Mouse (Mus musculus): ENCODE results near the gene 4933424G06Rik.
"Not testable (repeated sequence)": the region's sequence is repeated elsewhere in the genome, so short reads cannot be mapped to it uniquely, and the experiment has no call there.

The 4933424G06Rik gene

GRCm38 (mm10) chr1:36709854-36710280 is at the start of gene 4933424G06Rik:
TSS of gene 4933424G06Rik (plus strand) at chr1:36710149.
- peak; percentile 98 for DNase-seq (ENCODE audit: low read depth, low spot score)

DNA sequence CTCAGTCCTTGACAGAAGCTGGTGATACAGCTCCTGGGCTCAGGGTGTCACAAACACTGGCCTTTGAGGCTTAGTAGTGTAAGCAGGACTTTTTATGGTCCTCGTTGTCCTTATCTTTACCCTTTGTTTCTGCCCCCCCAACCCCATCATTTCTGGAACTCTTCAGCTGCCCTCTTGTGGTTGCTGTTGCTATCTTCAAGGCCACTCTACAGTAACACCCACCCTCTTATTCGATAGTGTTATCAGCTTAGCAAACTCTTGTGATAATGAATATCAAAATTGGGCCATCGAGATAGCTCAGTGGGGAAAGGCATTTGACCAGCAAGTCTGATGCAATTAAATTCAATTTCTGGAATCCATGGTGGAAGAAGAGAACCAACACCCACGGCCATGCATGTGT is 45.5 kb upstream of the 4933424G06Rik start:
- DNase-seq (ENCODE audit: low read depth, low spot score), result no peak

- no peak for DNase-seq (ENCODE audit: low read depth, low spot score)
Observed at GRCm38 (mm10) chr1:36665165-36665723, 44.7 kb upstream of the 4933424G06Rik start.

- no peak for DNase-seq (ENCODE audit: low read depth, low spot score)
Observed at GRCm38 (mm10) chr1:36665934-36666333, 44.0 kb upstream of the 4933424G06Rik start.

DNA sequence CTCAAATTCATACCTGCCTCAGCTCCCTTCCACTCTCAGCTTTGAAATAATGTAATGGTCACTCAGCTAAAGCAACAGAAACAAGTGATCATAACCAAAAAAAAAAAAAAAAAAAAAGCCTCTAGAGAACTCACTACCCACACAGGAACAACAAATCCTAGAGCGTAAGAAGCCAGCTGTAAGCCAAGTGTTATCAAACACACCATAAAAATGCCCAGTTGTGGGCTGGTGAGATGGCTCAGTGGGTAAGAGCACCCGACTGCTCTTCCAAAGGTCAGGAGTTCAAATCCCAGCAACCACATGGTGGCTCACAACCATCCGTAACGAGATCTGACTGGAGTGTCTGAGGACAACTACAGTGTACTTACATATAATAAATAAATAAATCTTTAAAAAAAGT is 41.9 kb upstream of the 4933424G06Rik start:
- DNase-seq (ENCODE audit: low read depth, low spot score), result not testable (repeated sequence)

GRCm38 (mm10) chr1:36670256-36670655 is 39.7 kb upstream of the 4933424G06Rik start:
- no peak for DNase-seq (ENCODE audit: low read depth, low spot score)

GRCm38 (mm10) chr1:36671260-36671659 is 38.7 kb upstream of the 4933424G06Rik start:
- DNase-seq (ENCODE audit: low read depth, low spot score), result no peak

DNA sequence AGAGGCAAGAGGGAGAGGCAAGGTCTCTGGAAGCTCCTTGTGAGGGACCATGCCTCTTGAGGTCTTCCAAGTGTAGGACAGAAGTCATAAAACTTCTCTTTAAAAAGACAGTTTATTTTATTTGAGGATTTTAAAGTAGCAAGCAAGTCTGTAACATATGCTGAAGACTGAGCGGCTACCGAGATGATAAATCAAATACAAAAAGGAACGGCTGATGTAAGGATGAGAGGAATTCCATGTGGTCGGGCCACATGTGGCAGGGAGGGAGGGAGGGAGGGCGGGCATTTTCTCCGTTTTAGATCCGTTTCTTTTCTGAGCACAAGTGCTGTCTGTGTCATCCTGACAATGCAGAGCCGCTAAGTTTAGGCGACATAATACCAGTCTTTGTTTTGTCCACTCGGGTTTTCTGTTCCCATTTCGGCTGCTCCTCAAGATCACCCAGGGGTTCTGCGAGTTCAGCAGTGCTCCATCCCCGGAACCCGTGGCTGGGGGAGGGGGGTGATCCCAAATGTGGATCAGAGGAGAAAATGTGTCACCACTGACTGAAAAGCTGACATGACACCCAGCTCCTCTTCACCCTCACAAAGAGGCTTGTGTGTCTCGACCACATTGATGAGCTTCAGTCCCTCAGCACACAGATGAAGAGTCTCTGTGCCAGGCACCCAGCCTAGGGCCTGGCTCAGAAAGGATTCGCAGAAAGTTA is 37.1 kb upstream of the 4933424G06Rik start:
- no peak for DNase-seq (ENCODE audit: low read depth, low spot score)

GRCm38 (mm10) chr1:36674936-36675335 is 35.0 kb upstream of the 4933424G06Rik start:
- no peak for DNase-seq (ENCODE audit: low read depth, low spot score)

DNA sequence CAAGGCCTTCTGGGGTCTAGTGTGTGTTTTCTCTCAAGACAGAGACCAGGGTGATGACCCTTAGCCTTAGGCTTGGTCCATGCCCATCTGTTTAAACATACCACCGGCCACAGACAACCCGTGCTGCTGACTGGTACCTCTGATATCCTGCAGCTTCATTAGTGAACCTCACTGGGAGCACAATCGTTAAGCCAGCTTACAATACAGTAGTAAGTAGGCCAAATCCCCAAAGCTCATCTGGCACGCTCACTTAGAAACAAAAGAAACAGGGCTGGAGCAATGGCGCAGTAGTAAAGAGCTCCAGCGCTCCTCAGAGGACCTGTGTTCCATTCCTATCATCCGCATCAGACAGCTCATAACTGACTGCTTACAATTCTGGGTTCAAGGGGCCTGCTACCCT is 29.1 kb upstream of the 4933424G06Rik start:
- DNase-seq (ENCODE audit: low read depth, low spot score), result no peak

- peak; percentile 75 for DNase-seq (ENCODE audit: low read depth, low spot score)
Observed at GRCm38 (mm10) chr1:36682620-36683355, 27.2 kb upstream of the 4933424G06Rik start, which contains the start of gene Fam178b. TSS of gene Fam178b (minus strand) at chr1:36683183.

- peak; percentile 93 for DNase-seq (ENCODE audit: low read depth, low spot score)
Observed at GRCm38 (mm10) chr1:36683810-36684467, 26.0 kb upstream of the 4933424G06Rik start.

GRCm38 (mm10) chr1:36690671-36691235 is 19.2 kb upstream of the 4933424G06Rik start:
- no peak for DNase-seq (ENCODE audit: low read depth, low spot score)

- peak; percentile 99 for DNase-seq (ENCODE audit: low read depth, low spot score)
Observed at GRCm38 (mm10) chr1:36691271-36692155, 18.4 kb upstream of the 4933424G06Rik start, which contains the start of gene Cox5b. TSS of gene Cox5b (plus strand) at chr1:36691449.

DNA sequence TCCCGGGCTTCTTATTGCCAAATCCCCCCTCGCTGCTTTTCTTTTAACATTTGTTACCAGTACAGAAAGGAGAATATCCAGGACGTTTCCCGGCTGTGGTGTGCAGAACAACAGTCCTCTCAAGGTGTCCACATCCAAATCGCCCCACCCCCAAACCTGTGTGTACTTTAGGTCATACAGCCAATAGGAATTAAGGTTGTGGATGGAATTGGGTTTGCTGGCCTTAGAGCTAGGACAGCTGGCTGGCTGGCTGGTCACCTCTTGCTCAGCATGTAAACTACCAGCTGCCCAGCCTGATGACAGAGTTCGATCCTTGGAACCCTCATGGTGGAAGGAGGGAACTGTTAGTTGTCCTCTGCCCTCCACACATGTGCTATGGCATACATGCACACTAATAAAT is 15.1 kb upstream of the 4933424G06Rik start:
- no peak for DNase-seq (ENCODE audit: low read depth, low spot score)

- DNase-seq (ENCODE audit: low read depth, low spot score), result no peak
Observed at GRCm38 (mm10) chr1:36696411-36696810, 13.5 kb upstream of the 4933424G06Rik start.

DNA sequence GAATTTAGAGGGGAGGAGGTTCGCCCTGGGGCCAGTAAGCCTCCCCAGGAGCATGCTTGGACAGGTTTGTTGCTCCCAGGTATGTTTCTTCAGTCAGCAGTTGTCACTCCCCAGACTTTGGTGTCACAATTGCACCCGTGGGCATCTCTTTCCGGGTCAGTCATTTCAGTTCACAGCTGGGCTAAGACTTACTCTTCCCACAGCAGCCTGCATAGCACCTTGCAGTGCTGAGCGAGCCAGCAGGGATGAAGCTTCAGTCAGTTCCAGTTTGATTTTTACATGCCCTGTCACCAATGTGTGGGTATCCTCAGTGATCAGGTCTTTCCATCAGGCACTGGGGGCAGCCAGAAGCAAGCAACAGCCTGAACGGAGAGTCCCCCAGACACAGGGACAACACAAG is 12.9 kb upstream of the 4933424G06Rik start:
- DNase-seq (ENCODE audit: low read depth, low spot score), result no peak

DNA sequence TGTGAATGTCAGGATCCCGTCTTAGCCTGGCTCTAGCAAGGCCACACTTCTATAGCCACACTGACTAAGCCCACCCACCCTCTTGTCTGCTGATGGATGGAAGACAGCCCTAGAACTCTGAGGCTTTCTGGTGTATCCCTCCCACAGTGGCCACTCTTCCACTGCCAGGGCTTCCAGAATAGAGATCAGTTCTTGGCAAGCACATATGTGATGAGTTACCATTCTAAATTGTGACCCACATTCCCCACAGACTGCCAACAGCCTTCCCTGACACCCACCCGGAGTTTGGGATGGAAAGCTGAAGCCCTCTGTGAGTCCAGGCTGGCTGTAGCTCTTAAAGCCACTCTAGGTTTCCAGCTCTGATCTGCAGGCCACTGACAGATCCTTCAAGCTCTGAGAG is 2.8 kb upstream of the 4933424G06Rik start:
- DNase-seq (ENCODE audit: low read depth, low spot score), result no peak

DNA sequence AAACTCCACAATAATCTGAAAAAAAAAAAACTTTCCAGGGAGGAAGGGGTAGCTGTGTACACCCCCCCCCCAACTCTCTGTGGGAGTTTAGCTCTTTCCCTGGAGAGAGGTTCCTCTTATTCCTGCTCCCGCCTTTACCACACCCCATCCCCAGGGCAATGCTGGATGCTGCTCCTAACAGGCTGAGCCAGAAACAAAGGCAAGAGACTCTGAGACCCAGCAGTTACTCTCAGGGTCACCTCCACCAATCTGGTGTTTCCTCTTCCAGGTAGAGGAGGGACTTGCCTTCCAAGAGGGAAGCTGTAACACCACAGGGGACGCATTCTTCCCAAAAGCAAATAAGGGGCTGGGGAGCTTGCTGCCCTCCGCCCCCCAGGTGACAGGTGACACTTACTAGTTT is 2.2 kb upstream of the 4933424G06Rik start:
- DNase-seq (ENCODE audit: low read depth, low spot score), result peak; percentile 92

DNA sequence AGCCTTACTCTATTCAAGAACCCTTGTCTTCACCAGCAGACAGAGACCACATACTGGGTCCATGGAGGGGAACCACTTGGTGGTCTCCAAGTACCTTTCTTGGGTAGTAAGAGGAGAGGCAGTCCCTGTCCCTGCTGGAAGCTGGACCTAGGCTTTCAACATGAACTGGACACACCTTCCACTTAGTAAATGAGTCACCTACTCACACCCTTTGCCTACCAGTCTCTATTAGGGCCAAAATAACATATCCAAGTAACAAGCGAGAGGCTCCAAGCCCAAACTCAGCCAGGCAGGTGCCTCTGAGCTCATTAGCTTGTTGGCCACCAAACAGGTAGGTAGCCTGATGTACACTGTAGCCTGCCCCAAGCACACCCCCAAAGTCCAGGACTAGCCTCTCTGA is 1.3 kb upstream of the 4933424G06Rik start:
- no peak for DNase-seq (ENCODE audit: low read depth, low spot score)

All from ES-CJ7 (cell line).